Mouse (Mus musculus) MEL (cell line): ENCODE measurements at regions not wholly inside any gene's neighbourhood (a gene's known extent, or its start where the extent isn't known, plus 50 kb on each side); places are given as distances from the start of the nearest gene placed in this dataset.

Source experiments
- DNase-seq: peaks from one replicate; pipeline ENCODE4 v3.0.0; 2011; ENCODE audit warnings: low read depth, low spot score
- H3K27ac ChIP-seq: 2 replicates; pipeline ENCODE4 v1.5.1; 2012; ENCODE audit warnings: low read depth, mild to moderate bottlenecking, control low read depth, low read length, moderate library complexity; ENCODE audit not compliant: control insufficient read depth
- H3K27me3 ChIP-seq, 2 experiments: fragments of 150-350 bp in 1 of 2; sonication (generic) in 1 of 2; 2 replicates each; pipeline ENCODE4 v1.6.1; 2012; ENCODE audit warnings: low read length in 2 of 2, mild to moderate bottlenecking in 2 of 2, improper control_type of control experiment in 1 of 2, moderate library complexity in 1 of 2; ENCODE audit not compliant: insufficient read depth in 2 of 2, control insufficient read depth in 1 of 2
- H3K36me3 ChIP-seq, 2 experiments: 2 replicates each; pipeline ENCODE4 v1.6.1; 2012 to 2014; ENCODE audit warnings: low read length in 2 of 2, improper control_type of control experiment in 1 of 2, inconsistent platforms in 1 of 2, mild to moderate bottlenecking in 1 of 2; ENCODE audit not compliant: insufficient read depth in 2 of 2, control insufficient read depth in 1 of 2
- H3K4me1 ChIP-seq, 2 experiments: fragments of 150-350 bp in 1 of 2; sonication (generic) in 1 of 2; 2 replicates each; pipeline ENCODE4 v1.6.1; 2012; ENCODE audit warnings: low read length in 2 of 2, improper control_type of control experiment in 1 of 2, mild to moderate bottlenecking in 1 of 2; ENCODE audit not compliant: insufficient read depth in 2 of 2, control insufficient read depth in 1 of 2
- H3K4me3 ChIP-seq, 2 experiments: fragments of 150-350 bp in 1 of 2; sonication (generic) in 1 of 2; 2 replicates each; pipeline ENCODE4 v1.5.1; 2012; ENCODE audit warnings: low read depth in 2 of 2, low read length in 2 of 2, mild to moderate bottlenecking in 2 of 2, moderate library complexity in 2 of 2, control low read depth in 1 of 2, improper control_type of control experiment in 1 of 2; ENCODE audit not compliant: control insufficient read depth in 1 of 2, insufficient read depth in 1 of 2
- H3K79me2 ChIP-seq: 2 replicates; pipeline ENCODE4 v1.6.1; 2012; ENCODE audit warnings: mild to moderate bottlenecking, low read length, moderate library complexity; ENCODE audit not compliant: control insufficient read depth, poor library complexity, insufficient read depth
- H3K9ac ChIP-seq: 2 replicates; pipeline ENCODE4 v1.6.1; 2012; ENCODE audit warnings: low read depth, mild to moderate bottlenecking, control low read depth, low read length, moderate library complexity; ENCODE audit not compliant: control insufficient read depth, poor library complexity, severe bottlenecking
- H3K9me3 ChIP-seq: fragments of 150-350 bp; sonication (generic); replicated peaks from 2 replicates; pipeline ENCODE4 v1.6.1; 2012; ENCODE audit warnings: mild to moderate bottlenecking, low read length, improper control_type of control experiment, moderate library complexity; ENCODE audit not compliant: insufficient read depth
- CTCF ChIP-seq, 3 experiments: IDR thresholded peaks in 2 of 3; conservative IDR thresholded peaks in 1 of 3; 2 replicates each; pipeline ENCODE4 v1.5.1; 2011 to 2012; ENCODE audit warnings: low read length in 3 of 3, low read depth in 2 of 3, mild to moderate bottlenecking in 2 of 3, improper control_type of control experiment in 1 of 3, inconsistent platforms in 1 of 3, mixed read lengths in 1 of 3, moderate library complexity in 1 of 3; ENCODE audit not compliant: control insufficient read depth in 1 of 3, insufficient read depth in 1 of 3, poor library complexity in 1 of 3, severe bottlenecking in 1 of 3
- ETS1 ChIP-seq: IDR thresholded peaks from 2 replicates; pipeline ENCODE4 v1.6.1; 2012; ENCODE audit warnings: low read depth, mild to moderate bottlenecking, inconsistent platforms, low read length, improper control_type of control experiment, moderate library complexity
- HCFC1 ChIP-seq: IDR thresholded peaks from 2 replicates; pipeline ENCODE4 v1.6.1; 2012; ENCODE audit warnings: low read depth, mild to moderate bottlenecking, inconsistent platforms, low read length, improper control_type of control experiment, moderate library complexity
- MAZ ChIP-seq: IDR thresholded peaks from 2 replicates; pipeline ENCODE4 v1.6.1; 2012; ENCODE audit warnings: low read depth, mild to moderate bottlenecking, inconsistent platforms, low read length, improper control_type of control experiment
- POLR2A ChIP-seq, 2 experiments: IDR thresholded peaks; 2 replicates each; pipeline ENCODE4 v1.6.1; 2011 to 2012; ENCODE audit warnings: low read length in 2 of 2, mild to moderate bottlenecking in 2 of 2, control low read depth in 1 of 2, improper control_type of control experiment in 1 of 2, low read depth in 1 of 2, moderate library complexity in 1 of 2; ENCODE audit not compliant: control insufficient read depth in 1 of 2, insufficient read depth in 1 of 2, poor library complexity in 1 of 2
- POLR2AphosphoS5 ChIP-seq: IDR thresholded peaks from 2 replicates; pipeline ENCODE4 v1.6.1; 2012; ENCODE audit warnings: low read depth, borderline replicate concordance, mild to moderate bottlenecking, inconsistent platforms, low read length, moderate library complexity, mixed read lengths
- TAL1 ChIP-seq: IDR thresholded peaks from 2 replicates; pipeline ENCODE4 v1.6.1; 2012; ENCODE audit warnings: mild to moderate bottlenecking, inconsistent platforms, low read length, moderate library complexity, mixed read lengths
- UBTF ChIP-seq: IDR thresholded peaks from 2 replicates; pipeline ENCODE4 v1.6.1; 2012; ENCODE audit warnings: low read depth, mild to moderate bottlenecking, inconsistent platforms, low read length, improper control_type of control experiment, moderate library complexity, borderline replicate concordance; ENCODE audit not compliant: insufficient read depth
- ZKSCAN1 ChIP-seq: IDR thresholded peaks from 2 replicates; pipeline ENCODE4 v1.6.1; 2012; ENCODE audit warnings: low read depth, mild to moderate bottlenecking, inconsistent platforms, low read length, improper control_type of control experiment, moderate library complexity

- TF ChIP-seq ETS1 (no peak), UBTF (no peak), POLR2A (IDR thresholded peaks at IDR 0.05; ENCODE audit: control insufficient read depth in 1 of 2, insufficient read depth in 1 of 2, low read depth in 1 of 2, low read length in 2 of 2, poor library complexity in 1 of 2) (no peak), MAZ (no peak)
- Histone ChIP-seq H3K9me3 (no peaks in the 10 kb centered on the region), H3K79me2 (no peaks in the 10 kb centered on the region), H3K4me1 (no peaks in the 10 kb centered on the region), H3K27me3 (no peaks in the 10 kb centered on the region; a peak in 1 of 4 replicates), H3K36me3 (no peaks in the 10 kb centered on the region), H3K4me3 (no peak overlapping the region), H3K27ac (no peak overlapping the region), H3K9ac (no peak overlapping the region)
- no peak for DNase-seq
Measured at GRCm38 (mm10) chr7:111268197-111268596, 185.4 kb upstream of the Eif4g2 start.

GRCm38 (mm10) chr7:111263302-111263701, 180.5 kb upstream of the Eif4g2 start:
- H3K4me3 ChIP-seq, result no peak overlapping the region
- DNase-seq, result peak; percentile 31
- no peaks in the 10 kb centered on the region; a peak in 1 of 4 replicates for H3K27me3 ChIP-seq
- H3K79me2 ChIP-seq, result no peaks in the 10 kb centered on the region
- no peak overlapping the region for H3K27ac ChIP-seq
- no peaks in the 10 kb centered on the region for H3K9me3 ChIP-seq
- no peaks in the 10 kb centered on the region for H3K4me1 ChIP-seq
- TF ChIP-seq MAZ (no peak), ZKSCAN1 (no peak), CTCF (IDR thresholded peaks at IDR 0.05 in 2 of 3, conservative IDR thresholded peaks at IDR 0.05 in 1 of 3; ENCODE audit: control insufficient read depth in 1 of 3, insufficient read depth in 1 of 3, low read depth in 2 of 3, low read length in 3 of 3, poor library complexity in 1 of 3, severe bottlenecking in 1 of 3) (peak; percentile 16 to 53 (median 45); a peak in 4 of 6 replicates), HCFC1 (no peak), POLR2AphosphoS5 (no peak)
- H3K36me3 ChIP-seq, result no peaks in the 10 kb centered on the region
- H3K9ac ChIP-seq, result no peak overlapping the region

DNA sequence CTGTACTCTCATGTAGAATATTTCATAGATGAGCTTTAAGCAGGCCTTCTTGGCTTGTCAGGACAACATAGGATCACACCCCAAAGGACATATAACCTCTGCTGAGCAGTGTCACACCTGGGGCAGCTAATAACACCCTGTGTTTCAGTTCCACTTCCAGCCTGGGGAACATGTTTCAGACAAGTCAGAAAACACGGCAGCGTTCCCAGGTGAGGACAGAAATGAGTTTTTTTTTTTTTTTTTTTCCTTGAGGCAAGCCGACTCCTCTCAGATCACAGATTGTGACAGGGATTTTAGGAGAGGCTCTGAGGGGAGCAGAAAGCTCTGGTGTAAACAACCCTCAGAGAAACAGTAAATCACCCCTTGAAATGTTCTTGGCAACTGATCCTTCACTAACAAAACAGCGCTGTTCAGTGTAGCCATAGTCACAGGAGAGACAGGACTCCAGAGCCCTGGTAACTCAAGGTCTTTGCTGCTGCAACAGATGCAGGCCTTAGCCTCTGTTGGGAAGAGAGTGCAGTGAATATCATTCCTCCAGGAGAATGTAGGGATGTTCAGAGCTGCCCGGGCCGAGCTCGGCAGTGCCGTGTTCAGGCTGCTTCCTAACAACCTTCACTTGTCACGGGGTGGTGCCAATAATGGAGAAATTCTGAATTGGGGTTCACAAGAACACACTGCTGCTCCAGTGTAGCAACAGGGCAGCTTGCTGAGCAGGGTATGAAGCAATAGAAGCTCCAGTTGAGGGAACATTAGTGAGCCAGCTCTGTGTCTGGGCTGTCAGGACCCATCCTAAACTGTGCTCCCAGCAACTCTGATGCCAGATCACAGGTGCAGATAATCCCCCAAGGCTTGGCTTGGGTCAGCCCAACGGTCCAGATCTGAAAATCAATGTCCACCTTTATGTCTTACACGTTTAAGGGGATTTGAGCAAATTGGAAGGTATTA, 177.1 kb upstream of the Eif4g2 start:
- Histone ChIP-seq H3K36me3 (no peaks in the 10 kb centered on the region), H3K9me3 (no peaks in the 10 kb centered on the region)
- TF ChIP-seq TAL1 (no peak), POLR2AphosphoS5 (no peak)
- TF ChIP-seq, all 39 proteins: peak for 0
- H3K4me1 ChIP-seq, result no peaks in the 10 kb centered on the region
- H3K4me3 ChIP-seq, result no peak overlapping the region
- DNase-seq, result no peak
- no peak overlapping the region for H3K9ac ChIP-seq
- H3K27ac ChIP-seq, result no peak overlapping the region
- H3K27me3 ChIP-seq, result no peaks in the 10 kb centered on the region
- no peaks in the 10 kb centered on the region for H3K79me2 ChIP-seq
